Mouse (Mus musculus) retina, embryonic 14.5 days (tissue): ENCODE measurements around the gene Nhs.
A peak's percentile ranks its signal among the peaks of the same experiment; 100 is the strongest.

Source experiments
- DNase-seq: peaks from one replicate; pipeline ENCODE4 v3.0.0-alpha.2; 2015; ENCODE audit warnings: low spot score

Nhs gene

GRCm38 (mm10) chrX:162020039-162020566 is 139.4 kb downstream of the Nhs start:
- DNase-seq, result no peak

- peak; percentile 16 for DNase-seq
Measured at GRCm38 (mm10) chrX:162017471-162017870, 142.1 kb downstream of the Nhs start.

GRCm38 (mm10) chrX:162012570-162012969 is 147.0 kb downstream of the Nhs start:
- DNase-seq, result no peak

- peak; percentile 70 for DNase-seq
Measured at GRCm38 (mm10) chrX:162009876-162010275, 149.7 kb downstream of the Nhs start.

- no peak for DNase-seq
Measured at GRCm38 (mm10) chrX:162003818-162004217, 155.7 kb downstream of the Nhs start.

- no peak for DNase-seq
Measured at GRCm38 (mm10) chrX:161998876-161999275, 160.7 kb downstream of the Nhs start.

GRCm38 (mm10) chrX:161997170-161997795 is 162.2 kb downstream of the Nhs start:
- DNase-seq, result peak; percentile 48

GRCm38 (mm10) chrX:161990171-161990570 is 169.4 kb downstream of the Nhs start:
- DNase-seq, result no peak

- peak; percentile 67 for DNase-seq
Measured at GRCm38 (mm10) chrX:161984961-161985360, 174.6 kb downstream of the Nhs start.

- no peak for DNase-seq
Measured at GRCm38 (mm10) chrX:161981399-161981798, 178.1 kb downstream of the Nhs start.

GRCm38 (mm10) chrX:161979946-161980345 is 179.6 kb downstream of the Nhs start:
- DNase-seq, result no peak

- DNase-seq, result no peak
Measured at GRCm38 (mm10) chrX:161977236-161977841, 182.2 kb downstream of the Nhs start.

- DNase-seq, result no peak
Measured at GRCm38 (mm10) chrX:161976376-161976775, 183.2 kb downstream of the Nhs start.

- DNase-seq, result no peak
Measured at GRCm38 (mm10) chrX:161973572-161973971, 186.0 kb downstream of the Nhs start.

GRCm38 (mm10) chrX:161972723-161973122 is 186.8 kb downstream of the Nhs start:
- DNase-seq, result no peak

GRCm38 (mm10) chrX:161971961-161972502 is 187.5 kb downstream of the Nhs start:
- DNase-seq, result no peak

GRCm38 (mm10) chrX:161971131-161971530 is 188.4 kb downstream of the Nhs start:
- no peak for DNase-seq

GRCm38 (mm10) chrX:161967692-161968091 is 191.8 kb downstream of the Nhs start:
- peak; percentile 40 for DNase-seq

GRCm38 (mm10) chrX:161963372-161963771 is 196.2 kb downstream of the Nhs start:
- no peak for DNase-seq

GRCm38 (mm10) chrX:161962855-161963254 is 196.7 kb downstream of the Nhs start:
- no peak for DNase-seq

- no peak for DNase-seq
Measured at GRCm38 (mm10) chrX:161961756-161962155, 197.8 kb downstream of the Nhs start.

GRCm38 (mm10) chrX:161961176-161961575 is 198.4 kb downstream of the Nhs start:
- no peak for DNase-seq

GRCm38 (mm10) chrX:161952356-161952755 is 207.2 kb downstream of the Nhs start:
- DNase-seq, result no peak
